In genomic region chr8:118393909-118394650, GRCm38 (mm10) we compare ENCODE assay signal across 8 mouse cellular contexts.
DNase-seq lines count a peak whose midpoint lies in the region; ATAC-seq and TF ChIP-seq lines count a peak whose summit lies in the region.

No protein-coding gene starts in this region.

- no peak for TF ChIP-seq EP300 in liver, postnatal 0 days (IDR thresholded peaks at IDR 0.05; ENCODE audit: low read depth)

- 0 out of 2 replicates have a peak, but pooled peaks have one; percentile 23 for ATAC-seq in liver, postnatal 0 days
- no peak for ATAC-seq in liver, embryonic 11.5 days (replicated peaks; ENCODE audit: low FRiP score)
- ATAC-seq in heart, embryonic 14.5 days (ENCODE audit: insufficient number of reproducible peaks, insufficient read depth, low FRiP score, low read depth): peak; percentile 74

- no peak for DNase-seq in liver, postnatal 0 days
- no peak for DNase-seq in liver, embryonic 11.5 days (ENCODE audit: low spot score)
- peak; percentile 19 to 23 for DNase-seq in cerebellum, adult 18-20 months
- DNase-seq in lung, postnatal 4 days: peak; percentile 39 to 57
- no peak for DNase-seq in right cerebral cortex, postnatal 4 days
- no peak for DNase-seq in thymus, postnatal 36 days
- no peak for DNase-seq in left cerebral cortex, adult 8-10 months (ENCODE audit: low spot score in 2 of 2)

- TF ChIP-seq CTCF in liver, postnatal 0 days (IDR thresholded peaks at IDR 0.05; ENCODE audit: low read depth): no peak

- no peaks in the 10 kb centered on the region for H3K36me3 ChIP-seq in liver, postnatal 0 days (replicated peaks; ENCODE audit: insufficient read depth, low read length)
- no peaks in the 10 kb centered on the region for H3K36me3 ChIP-seq in liver, embryonic 11.5 days (ENCODE audit: control insufficient read depth, insufficient read depth, low read length)
- no peaks in the 10 kb centered on the region for H3K36me3 ChIP-seq in heart, embryonic 14.5 days (ENCODE audit: control insufficient read depth, insufficient read depth, low read length)

- no peak overlapping the region for H3K27ac ChIP-seq in liver, postnatal 0 days (ENCODE audit: low read depth)
- H3K27ac ChIP-seq in liver, embryonic 11.5 days (ENCODE audit: low read depth, low read length): no peak overlapping the region
- peak overlapping the region; percentile 11 to 71 for H3K27ac ChIP-seq in heart, embryonic 14.5 days (replicated peaks in 1 of 2; ENCODE audit: control insufficient read depth in 1 of 2, insufficient read depth in 1 of 2, low read depth in 2 of 2, low read length in 2 of 2)

- no peak overlapping the region for H3K4me2 ChIP-seq in liver, postnatal 0 days (ENCODE audit: low read depth, low read length)
- H3K4me2 ChIP-seq in liver, embryonic 11.5 days: no peak overlapping the region
- no peak overlapping the region for H3K4me2 ChIP-seq in heart, embryonic 14.5 days (ENCODE audit: low read length)

- H3K4me1 ChIP-seq in liver, postnatal 0 days (ENCODE audit: insufficient read depth): no peaks in the 10 kb centered on the region
- no peaks in the 10 kb centered on the region for H3K4me1 ChIP-seq in liver, embryonic 11.5 days (replicated peaks; ENCODE audit: control insufficient read depth, insufficient read depth, low read length)
- H3K4me1 ChIP-seq in heart, embryonic 14.5 days (ENCODE audit: control insufficient read depth in 2 of 2, insufficient read depth in 2 of 2, low read length in 2 of 2): peaks cover 0 to 4% of the 10 kb centered on the region in 2 experiments; a peak in 2 of 4 replicates

- H3K9ac ChIP-seq in liver, postnatal 0 days (replicated peaks): no peak overlapping the region
- no peak overlapping the region for H3K9ac ChIP-seq in liver, embryonic 11.5 days (ENCODE audit: low read depth, low read length)
- H3K9ac ChIP-seq in heart, embryonic 14.5 days (ENCODE audit: low read length): no peak overlapping the region

- H3K4me3 ChIP-seq in liver, postnatal 0 days (ENCODE audit: low read depth, low read length): no peak overlapping the region
- no peak overlapping the region for H3K4me3 ChIP-seq in liver, embryonic 11.5 days (ENCODE audit: low read depth, low read length)
- no peak overlapping the region for H3K4me3 ChIP-seq in heart, embryonic 14.5 days (ENCODE audit: control insufficient read depth in 1 of 2, insufficient read depth in 1 of 2, low read depth in 1 of 2, low read length in 2 of 2)

- no peaks in the 10 kb centered on the region for H3K9me3 ChIP-seq in liver, postnatal 0 days (ENCODE audit: low read length)
- H3K9me3 ChIP-seq in liver, embryonic 11.5 days (ENCODE audit: control insufficient read depth, low read length): no peaks in the 10 kb centered on the region
- H3K9me3 ChIP-seq in heart, embryonic 14.5 days (ENCODE audit: control insufficient read depth, low read length): 0 out of 2 replicates have a peak, but pooled peaks cover 3% of the 10 kb centered on the region

- H3K27me3 ChIP-seq in liver, postnatal 0 days (ENCODE audit: insufficient read depth, low read length): no peaks in the 10 kb centered on the region
- no peaks in the 10 kb centered on the region for H3K27me3 ChIP-seq in liver, embryonic 11.5 days (replicated peaks; ENCODE audit: control insufficient read depth, insufficient read depth, low read length)
- no peaks in the 10 kb centered on the region for H3K27me3 ChIP-seq in heart, embryonic 14.5 days (ENCODE audit: control insufficient read depth, insufficient read depth, low read length)

- 53% methylated on average over 7 of the region's 7 CpGs for WGBS in liver, postnatal 0 days (ENCODE audit: insufficient replicate concordance)
- WGBS in liver, embryonic 11.5 days: 78% methylated on average over 7 of the region's 7 CpGs
- 60% methylated on average over 7 of the region's 7 CpGs for WGBS in heart, embryonic 14.5 days

Comparison
In these comparisons a context has a peak if more than half of its experiments do, and no peak if none do; other contexts are left out.
1. DNase-seq: peak in cerebellum, adult 18-20 months (2 of 2) and lung, postnatal 4 days (2 of 2); none in liver, postnatal 0 days (single experiment), liver, embryonic 11.5 days (single experiment), right cerebral cortex, postnatal 4 days (single experiment), thymus, postnatal 36 days (0 of 2) and left cerebral cortex, adult 8-10 months (0 of 2).
2. H3K27ac ChIP-seq: peak in heart, embryonic 14.5 days (2 of 2); none in liver, postnatal 0 days (single experiment) and liver, embryonic 11.5 days (single experiment).